Mouse (Mus musculus) ES-Bruce4 (cell line): ENCODE data around the gene 1700025G04Rik.

Experiments used
- CTCF ChIP-seq: IDR thresholded peaks from one replicate; pipeline ENCODE4 v1.8.1; 2011; ENCODE audit warnings: low read depth, low read length
- EP300 ChIP-seq: IDR thresholded peaks from 2 replicates; pipeline ENCODE4 v1.6.1; 2011; ENCODE audit warnings: low read depth, low read length; ENCODE audit not compliant: insufficient read depth

GRCm38 (mm10) chr1:151963248-151963647, 126.7 kb downstream of the 1700025G04Rik start:
- TF ChIP-seq EP300 (no peak), CTCF (no peak)
